Mouse (Mus musculus) left cerebral cortex, postnatal 36 days (tissue): ENCODE data around the gene Rras2. TPM values are rescaled to one million over a fixed set of nuclear protein-coding genes. Genes with fewer than 3 reads are reported as not detected.
A peak's percentile ranks its signal among the peaks of the same experiment; 100 is the strongest.

Source experiments
- DNase-seq, 2 experiments: peaks; one replicate each; pipeline ENCODE4 v3.0.0; 2021 to 2022; ENCODE audit warnings: low spot score in 2 of 2, mixed read lengths in 1 of 2
- intact Hi-C: fragments of 180-260 bp; cut with DNase I; formaldehyde crosslinking; loops from one replicate; pipeline ENCODE4 v1.15.1; 2025
- total RNA-seq, 2 experiments: library from RNA; stranded (reverse); gene quantifications; 2 replicates each; pipeline ENCODE4 v1.2.3; 2021

Gene Rras2
- total RNA-seq, 2 experiments from 2014 or later: 19.5 to 20.6 TPM

DNA sequence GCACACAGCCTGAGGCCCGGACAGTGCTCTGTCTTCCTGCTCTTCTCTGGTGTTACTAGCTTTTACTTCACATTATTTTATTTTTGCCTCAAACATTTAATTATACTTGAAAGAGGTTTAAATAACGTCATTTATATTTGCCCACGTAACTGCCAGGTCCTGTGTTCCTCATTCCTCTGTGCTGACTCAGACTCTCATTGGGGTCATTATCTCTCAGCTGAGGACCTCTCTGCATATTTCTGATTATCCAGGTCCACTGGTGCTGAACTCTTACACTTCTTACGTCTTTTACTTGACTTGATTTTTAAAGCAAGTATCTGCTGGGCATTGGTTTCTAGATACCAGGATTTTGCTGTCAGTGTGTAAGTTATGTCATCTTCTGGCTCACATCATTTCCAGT, 63.9 kb downstream of the Rras2 start:
- intact Hi-C loops: no loop called here

DNA sequence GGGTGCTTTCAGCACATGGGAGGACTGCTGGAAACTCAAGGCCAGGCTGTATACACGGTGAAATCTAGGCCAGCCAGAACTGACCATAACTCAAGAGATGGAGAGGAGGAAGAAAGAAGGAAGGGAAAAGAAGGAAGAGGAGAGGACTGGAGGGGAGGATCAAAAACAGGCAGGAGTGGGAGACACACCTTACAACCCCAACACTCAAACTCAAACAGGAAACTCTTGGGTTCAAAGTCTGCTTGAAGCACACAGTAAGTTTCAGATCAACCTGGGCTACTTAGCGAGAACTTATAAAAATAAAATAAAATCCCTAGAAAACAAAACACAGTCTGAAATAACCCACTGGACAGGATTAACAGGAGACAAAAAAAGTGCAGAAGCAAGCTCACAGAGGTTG, 71.8 kb downstream of the Rras2 start:
- intact Hi-C loops: no loop called here
- DNase-seq: no peak

More for the DNA sequence above, 63.9 kb downstream of the Rras2 start:
- DNase-seq: no peak

DNA sequence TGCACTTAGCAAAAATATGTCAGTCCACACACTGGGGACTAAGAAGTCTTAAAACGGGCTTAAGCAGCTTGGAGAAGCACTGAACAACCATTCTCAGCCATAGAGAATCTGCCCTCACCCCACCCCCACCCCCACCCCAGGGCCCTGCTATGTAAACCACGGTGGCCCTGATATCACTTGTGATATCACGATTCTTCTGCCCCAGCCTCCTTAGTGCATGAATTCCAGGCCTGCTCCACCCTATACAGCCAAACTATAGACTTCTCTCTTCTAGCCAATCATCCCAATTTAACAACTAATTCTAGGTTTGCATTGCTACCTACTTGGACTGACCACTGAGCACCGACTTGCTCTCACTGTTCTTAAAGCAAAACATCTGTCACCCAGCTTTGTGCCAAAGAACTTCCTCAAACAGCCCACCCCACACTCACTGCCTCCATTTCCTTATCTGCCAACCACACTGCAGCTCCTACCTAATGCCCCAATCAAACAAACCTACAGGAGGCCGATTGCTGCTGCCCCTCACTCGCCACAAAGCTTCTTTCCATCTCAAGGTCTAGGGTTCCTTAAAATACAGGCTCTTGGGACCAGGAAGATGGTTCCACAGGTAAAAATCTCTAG, 73.5 kb downstream of the Rras2 start:
- DNase-seq: no peak
- intact Hi-C loops: no loop called here

DNA sequence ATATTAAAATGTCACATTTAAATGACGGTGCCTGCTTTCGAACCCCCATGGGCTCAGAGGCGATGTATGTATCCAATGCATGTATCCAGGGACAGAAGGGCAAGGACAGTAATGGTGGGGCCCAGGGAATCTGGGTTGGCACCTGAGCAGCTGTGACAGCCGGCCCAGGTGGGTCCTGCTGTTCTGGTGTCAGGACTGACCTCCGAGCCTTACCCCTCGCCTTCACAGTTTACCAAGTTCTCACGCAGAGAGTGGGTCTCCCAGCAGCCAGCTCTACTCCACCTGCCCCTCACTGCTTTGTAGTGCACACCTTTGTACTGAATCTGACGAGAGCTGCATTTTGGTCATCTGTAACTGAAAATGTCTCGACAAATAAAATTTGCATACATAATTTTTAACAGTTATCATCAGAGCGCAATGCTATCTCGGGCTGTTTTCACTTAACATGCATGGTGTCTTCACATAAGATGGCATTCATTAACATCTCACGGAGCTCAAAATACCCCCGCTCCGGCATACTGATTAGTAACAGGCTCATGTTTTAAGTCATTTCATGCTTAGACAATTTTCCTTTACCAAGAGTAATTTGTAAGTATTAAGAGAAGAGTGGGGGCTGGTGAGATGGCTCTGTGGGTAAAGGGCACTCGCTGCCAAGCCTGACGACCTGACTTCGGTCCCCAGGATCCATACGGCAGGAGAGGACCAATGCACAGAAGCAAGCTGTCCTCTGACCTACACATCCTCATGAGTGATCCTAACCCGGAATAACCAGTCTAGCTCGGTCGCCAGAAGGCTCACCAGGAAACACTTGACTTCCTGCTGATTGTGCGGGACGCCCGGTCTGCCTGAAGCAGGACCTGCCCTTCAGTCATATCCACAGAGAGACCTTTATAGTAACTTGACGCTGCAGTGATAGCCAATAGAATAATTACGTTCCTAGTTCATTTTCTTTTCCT, 74.3 kb downstream of the Rras2 start:
- intact Hi-C loops: no loop called here
- DNase-seq: no peak

DNA sequence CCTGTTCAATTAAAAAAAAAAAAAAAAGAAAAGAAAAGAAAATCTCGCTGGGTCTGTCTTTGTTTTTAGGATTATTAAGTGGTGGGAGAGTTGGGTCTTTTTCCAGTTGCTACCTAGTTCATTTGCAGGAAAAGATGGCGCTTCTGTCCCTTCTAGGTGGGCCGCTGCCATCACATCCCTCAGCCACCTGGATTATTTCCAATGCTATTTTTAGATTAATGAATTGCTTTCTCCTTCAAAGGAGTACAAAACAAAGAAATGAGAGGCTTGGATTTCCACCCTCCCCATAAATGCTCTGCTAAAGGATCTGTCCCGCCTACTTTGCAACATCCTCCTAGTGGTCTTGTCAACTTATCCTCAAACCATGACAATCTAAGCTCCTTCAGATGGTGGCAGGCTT, 76.2 kb downstream of the Rras2 start:
- intact Hi-C loops: no loop called here

DNA sequence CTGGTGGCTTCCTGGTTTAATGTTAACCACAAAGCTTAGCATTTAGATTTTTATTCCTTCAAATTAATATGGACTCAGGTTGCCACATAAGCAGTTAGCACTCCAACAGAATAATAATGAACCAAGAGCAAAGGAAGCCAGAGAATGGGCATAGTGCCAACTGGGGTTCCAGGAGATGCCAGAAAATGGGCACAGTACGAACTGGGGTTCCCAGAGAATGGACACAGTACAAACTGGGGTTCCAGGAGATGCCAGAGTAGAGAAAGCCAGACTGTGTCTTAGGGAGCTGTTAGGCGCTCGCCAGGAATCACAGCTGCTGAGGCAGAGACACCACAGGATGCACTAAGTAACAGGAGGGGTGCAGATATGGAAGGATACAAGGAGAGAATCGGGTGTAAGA, 80.3 kb downstream of the Rras2 start:
- intact Hi-C loops: no loop called here
- no peak for DNase-seq

More for the DNA sequence above, 76.2 kb downstream of the Rras2 start:
- no peak for DNase-seq

DNA sequence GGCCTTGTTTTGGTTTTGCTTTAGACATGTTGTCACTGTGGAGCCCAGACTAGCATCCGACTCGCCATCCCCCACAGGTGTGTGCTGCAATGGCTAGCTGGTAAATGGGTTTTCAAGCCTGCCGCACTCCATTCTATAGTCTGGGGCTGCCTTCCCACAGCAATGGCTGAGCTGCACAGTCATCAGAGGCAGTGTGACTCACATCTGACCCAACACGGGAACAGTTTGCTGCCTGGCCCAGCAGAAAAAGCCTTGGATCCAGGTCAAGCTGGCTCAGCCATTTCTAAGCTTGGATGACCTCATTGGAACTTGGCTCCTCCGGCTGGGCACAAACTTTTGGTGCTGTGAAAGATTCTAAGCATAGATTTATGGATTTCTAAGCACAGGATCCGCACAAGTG, 88.0 kb downstream of the Rras2 start:
- peak; percentile 29 to 39 for DNase-seq
- intact Hi-C loops: no loop called here

DNA sequence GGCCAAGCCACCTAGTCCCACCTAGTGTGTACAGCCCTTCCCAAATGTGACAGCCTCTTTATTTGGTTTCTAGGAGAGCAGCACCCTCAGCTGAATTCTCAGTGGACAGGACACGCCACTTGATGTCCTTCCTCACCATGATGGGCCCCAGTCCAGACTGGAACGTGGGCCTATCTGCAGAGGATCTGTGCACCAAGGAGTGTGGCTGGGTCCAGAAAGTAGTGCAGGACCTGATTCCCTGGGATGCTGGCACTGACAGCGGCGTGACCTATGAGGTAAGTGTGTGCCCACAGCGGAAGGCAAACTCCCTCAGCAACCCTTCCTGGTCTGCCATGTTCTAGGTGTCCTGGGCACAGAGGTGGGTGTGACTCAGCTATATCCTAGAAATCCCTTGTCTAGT, 88.8 kb downstream of the Rras2 start:
- intact Hi-C loops: no loop called here
- no peak for DNase-seq

DNA sequence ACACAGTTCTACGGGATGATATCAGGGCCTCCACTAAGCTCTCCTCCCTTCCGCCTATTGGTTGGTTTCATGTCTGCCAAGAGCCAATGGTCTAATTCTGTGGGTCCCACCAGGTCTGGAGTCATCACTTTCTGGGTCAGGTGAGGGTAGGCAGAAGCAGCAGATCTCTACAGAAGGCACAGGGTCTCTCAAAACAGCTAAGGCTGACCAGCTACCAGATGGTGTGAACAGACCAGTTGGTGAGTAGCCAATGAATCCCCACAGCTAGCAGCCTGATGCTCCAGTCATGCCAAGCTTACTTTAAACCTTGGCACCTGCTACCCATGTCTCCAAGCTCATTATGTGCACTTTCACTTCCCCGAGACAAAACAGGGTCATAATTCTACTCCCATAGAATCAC, 90.2 kb downstream of the Rras2 start:
- no peak for DNase-seq
- intact Hi-C loops: no loop called here

DNA sequence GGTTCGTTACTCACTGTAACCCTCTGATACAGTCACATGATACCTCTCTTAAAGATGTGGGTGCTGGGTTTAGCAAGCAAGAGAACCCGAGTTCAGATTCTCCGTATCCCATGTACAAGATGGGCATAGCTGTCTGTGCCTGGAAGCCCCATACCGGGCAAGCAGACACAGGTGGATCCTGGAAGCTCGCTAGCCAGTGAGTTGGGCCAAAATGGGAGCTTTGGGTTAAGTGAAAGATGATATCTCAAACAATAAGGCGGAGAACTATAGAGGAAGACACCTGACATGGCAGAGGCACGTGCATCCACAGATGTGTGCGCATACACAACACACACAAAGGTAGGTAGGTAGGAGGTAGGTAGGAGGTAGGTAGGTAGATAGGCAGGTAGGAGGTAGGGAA, 90.7 kb downstream of the Rras2 start:
- intact Hi-C loops: no loop called here
- DNase-seq: no peak

DNA sequence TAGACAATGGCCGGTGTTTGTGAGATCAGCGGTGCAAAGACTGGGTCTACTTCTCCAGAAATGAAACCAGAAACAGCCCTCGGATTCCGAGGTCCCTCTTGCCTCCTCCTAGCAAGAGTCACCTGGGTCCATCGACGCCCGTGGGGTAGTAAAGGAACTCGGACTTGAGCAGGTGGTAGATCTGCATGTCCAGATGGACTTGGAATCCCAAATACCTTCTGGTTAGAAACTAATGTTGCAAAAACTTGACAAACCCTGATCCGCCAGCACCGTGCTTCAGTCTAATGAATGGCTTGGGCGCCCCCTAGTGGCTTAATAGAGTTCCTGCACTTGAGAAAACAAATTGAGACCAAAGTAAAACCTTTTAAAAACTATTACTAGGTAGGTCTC, 96.9 kb downstream of the Rras2 start:
- peak; percentile 67 to 83 for DNase-seq
- intact Hi-C loops: loop anchor here (1.0 to 5.0 kb wide), 3 partner anchors 261 to 643 kb away; no protein-coding TSS in a partner anchor

DNA sequence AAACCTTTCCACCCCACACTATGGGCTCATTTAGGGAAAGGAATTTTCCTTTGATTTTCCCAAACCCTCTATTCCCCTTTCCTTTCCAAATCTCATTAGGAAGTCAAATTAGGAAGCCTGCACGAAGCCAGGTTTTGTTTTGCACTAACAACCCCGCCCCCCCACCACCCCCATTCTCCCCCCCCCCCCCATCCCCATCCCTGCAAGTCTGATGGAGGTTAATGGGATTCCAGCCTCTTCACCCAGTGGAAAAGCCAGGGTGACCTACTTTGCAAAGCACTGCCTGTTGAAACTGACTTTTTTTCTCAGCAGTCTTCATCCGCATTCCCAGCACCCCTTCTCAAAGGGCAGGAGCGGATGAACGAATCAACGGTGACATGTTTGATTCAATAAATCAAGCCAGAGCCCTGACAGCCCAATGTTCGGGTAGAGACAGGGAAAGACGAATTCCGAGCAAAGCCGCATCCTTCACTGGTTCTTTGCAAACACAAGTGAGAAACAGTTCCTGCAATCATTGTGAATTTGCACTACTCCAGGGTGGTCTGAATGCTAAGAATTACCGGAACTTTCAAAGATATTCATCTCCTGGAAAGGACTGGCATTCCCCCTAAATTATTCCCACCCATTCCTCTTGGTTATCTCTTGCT, 97.4 kb downstream of the Rras2 start:
- no peak for DNase-seq
- intact Hi-C loops: loop anchor here (1.0 to 5.0 kb wide), 3 partner anchors 261 to 643 kb away; no protein-coding TSS in a partner anchor

DNA sequence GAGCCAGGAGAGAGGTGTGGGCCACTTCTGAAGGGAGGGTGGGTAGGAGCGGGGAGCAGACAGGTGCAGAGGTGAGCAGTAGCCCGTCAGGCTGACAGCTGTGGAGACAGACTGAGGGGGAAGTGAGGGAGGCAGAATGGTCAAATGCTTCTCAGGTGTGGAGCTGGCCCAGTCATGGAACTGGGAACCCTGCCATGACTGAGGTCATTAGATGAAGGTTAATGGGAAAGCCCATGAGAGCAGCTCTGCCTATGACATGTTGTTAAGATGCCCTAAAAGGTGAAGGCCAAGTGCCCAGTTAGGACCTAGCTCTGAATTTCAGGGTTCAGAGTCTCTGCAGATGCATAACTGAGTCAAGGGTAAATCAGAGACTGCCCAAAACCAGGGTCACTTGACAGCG, 98.7 kb downstream of the Rras2 start:
- no peak for DNase-seq
- intact Hi-C loops: no loop called here

DNA sequence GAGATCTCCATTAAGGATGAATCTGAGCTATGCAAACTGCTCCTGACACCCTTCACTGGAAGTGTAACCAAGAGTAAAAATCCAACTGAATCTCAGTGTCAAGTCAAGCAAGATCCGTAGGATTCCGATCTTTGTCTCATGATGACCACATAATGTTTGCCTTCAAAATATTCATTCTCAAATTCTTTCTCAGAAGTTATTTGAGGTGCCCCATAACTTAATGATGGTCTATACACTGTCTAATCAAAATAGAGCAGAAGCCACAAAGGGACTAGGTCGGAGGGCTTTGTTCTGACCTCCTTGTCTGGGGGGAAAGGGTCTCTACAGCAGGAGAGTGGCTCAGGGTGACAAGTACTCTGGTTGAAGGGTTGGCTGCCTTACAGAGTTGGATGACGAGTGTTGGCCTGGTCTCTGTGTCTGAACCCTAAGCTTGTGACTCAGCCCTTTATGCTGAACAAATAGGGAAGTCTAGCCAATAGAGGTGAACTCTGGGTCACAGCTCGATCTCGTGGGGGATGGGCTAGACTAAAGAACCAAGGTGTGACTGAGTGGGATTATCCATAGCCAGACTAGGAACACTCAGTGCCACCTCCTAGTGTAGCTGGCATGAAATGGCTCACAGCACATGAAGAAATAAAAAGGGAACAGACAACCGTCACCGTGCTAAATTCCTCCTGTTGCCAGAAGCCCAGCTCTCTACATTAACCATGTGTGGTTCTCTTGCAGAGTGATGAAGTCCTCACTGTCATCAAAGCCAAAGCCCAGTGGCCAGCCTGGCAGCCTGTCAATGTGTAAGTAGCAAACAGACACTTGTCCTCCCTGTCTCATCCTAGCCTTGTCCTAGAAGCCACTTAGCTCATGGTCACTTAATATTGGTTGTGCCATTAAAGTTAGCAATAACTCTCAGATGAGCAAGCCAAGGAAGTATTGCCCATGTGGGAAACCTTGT, 101.3 kb downstream of the Rras2 start:
- intact Hi-C loops: no loop called here
- no peak for DNase-seq

DNA sequence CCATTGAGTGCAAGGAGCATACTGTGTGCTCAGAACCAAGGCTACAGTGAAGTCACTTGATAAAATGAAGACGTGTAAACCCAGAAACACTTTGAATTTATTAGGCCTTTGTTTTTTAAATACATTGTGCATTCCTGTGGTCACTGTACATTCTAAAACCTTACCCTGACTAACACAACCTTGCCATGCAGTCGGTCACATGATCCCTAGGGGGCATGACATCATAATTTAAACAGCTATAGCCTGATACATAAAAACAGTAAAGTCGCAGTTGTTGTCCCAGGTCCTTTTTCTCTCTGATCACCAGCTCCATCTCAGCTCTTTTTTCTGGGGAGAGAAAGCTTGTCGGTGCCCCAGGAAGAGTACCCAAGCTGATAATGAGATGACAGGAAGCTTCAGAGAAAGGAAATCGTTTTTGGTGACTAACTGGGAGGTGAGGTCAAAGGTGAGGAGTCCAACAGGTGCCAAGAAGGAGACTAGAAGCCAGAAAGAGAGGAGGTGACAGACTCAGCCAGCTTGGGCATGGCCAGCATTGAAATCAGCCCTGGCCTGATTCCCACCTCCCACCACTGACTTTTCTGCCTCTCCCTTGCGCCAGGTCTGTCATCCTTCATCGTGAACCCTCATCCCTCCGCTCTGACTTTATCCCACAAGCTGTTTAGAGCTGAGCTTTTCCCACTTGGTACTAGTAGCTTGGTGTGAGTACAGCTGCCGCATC, 105.7 kb downstream of the Rras2 start:
- intact Hi-C loops: no loop called here

DNA sequence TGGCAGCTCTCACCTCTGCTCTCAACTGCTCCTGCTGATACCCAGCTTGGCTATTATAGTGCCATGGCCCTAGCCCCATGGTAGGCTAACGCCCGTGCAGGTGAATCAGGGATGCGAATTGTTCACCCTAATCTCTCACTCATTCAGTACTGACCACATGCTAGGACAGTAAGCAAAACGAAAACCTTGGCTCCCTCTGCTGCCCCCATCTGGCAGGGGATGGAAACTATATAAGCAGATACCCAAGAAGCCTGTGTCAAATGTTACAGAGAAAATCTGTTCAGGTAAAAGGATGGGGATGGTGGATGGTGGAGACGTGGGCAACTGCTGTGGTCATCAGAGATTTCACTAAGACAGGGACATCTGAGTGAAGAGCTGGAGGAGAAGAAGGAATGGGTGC, 110.0 kb downstream of the Rras2 start:
- no peak for DNase-seq
- intact Hi-C loops: no loop called here

More for the DNA sequence above, 105.7 kb downstream of the Rras2 start:
- no peak for DNase-seq

DNA sequence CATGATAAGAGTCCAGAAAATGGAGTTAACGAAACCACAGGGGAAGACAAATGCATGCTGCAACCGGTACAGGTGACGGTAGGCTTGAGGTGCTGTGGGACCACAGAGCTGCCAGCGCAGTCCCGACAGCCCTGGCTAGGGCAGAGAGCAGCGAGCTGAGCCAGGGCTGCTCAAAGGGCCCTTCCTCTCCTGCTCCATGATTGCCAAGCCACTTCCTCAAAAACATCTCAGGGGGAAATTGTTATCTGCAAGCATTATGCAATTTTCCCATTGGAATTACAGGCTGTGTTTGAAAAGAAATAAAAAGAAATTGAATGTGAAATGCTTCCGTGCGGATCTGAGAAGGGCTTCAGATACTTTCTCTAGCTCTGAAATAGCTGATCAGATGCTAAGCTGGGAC, 111.1 kb downstream of the Rras2 start:
- no peak for DNase-seq
- intact Hi-C loops: no loop called here

DNA sequence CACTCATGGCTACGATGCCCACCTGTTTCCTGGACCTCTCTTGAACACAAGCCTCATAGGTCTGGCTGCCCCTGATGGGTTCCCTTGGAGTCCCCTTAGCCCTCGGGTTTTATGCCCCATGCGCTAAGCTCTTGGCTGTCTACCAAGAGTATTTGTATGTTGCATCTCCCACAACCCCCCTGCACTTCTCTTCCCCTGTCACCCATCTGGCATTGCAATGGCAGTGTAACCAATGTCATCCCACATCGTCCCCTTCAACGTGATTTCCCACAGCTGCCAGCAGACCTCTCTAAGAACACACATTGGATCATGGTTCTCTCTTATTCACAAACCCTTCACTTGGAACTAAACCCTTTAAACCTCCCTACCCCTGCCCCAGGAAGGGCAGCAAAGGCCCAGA, 112.1 kb downstream of the Rras2 start:
- intact Hi-C loops: no loop called here
- DNase-seq: no peak

DNA sequence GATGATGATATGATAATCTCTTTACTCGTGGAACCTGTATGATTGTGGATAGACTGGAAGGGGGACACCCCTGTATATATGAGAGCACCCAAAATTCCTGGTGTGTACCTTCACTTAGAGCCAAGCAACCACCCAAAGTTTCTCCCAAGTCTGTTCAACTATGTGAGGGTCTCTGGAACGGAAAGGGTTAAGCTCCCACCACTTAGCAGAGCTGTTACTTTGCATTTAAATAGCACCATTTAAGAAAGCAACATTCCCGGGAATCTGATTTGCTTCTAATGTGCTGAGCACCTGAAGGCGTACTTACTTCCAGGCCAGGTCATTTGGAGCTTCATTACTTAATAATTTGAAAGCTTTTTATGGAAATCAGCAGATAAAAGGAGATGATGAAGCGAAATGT, 113.4 kb downstream of the Rras2 start:
- intact Hi-C loops: no loop called here

More for the DNA sequence above, 113.4 kb downstream of the Rras2 start:
- no peak for DNase-seq
